Mouse (Mus musculus) gastrocnemius, postnatal 4 days (tissue): ENCODE results near the gene Cdkn2d. TPM values are rescaled to one million over a fixed set of nuclear protein-coding genes. Genes with fewer than 3 reads are reported as not detected.
"Not testable (repeated sequence)": the region's sequence is repeated elsewhere in the genome, so short reads cannot be mapped to it uniquely, and the experiment has no call there.

Source experiments
- DNase-seq, 2 experiments: peaks; one replicate each; pipeline ENCODE4 v3.0.0; 2021 to 2022; ENCODE audit warnings: low spot score in 2 of 2, mixed read lengths in 2 of 2
- total RNA-seq, 2 experiments: library from RNA; stranded (reverse); gene quantifications; 2 replicates each; pipeline ENCODE4 v1.2.3; 2021

Cdkn2d gene
- total RNA-seq, 2 experiments from 2014 or later, result 20.5 to 24.0 TPM

DNA sequence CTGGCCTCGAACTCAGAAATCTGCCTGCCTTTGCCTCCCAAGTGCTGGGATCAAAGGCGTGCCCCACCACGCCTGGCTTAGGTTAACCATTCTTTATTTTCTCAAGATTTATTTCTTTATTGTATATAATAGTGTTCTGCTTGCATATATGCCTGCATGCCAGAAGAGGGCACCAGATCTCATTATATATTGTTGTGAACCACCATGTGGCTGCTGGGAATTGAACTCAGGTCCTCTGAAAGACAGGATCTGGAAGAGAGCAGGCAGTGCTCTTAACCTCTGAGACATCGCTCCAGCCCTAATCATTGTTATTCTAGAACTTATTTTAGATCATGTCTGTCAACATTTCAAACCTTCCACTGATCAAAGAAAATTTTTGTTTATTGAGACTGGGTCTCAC lies 28.3 kb upstream of the Cdkn2d start:
- DNase-seq, result no peak

DNA sequence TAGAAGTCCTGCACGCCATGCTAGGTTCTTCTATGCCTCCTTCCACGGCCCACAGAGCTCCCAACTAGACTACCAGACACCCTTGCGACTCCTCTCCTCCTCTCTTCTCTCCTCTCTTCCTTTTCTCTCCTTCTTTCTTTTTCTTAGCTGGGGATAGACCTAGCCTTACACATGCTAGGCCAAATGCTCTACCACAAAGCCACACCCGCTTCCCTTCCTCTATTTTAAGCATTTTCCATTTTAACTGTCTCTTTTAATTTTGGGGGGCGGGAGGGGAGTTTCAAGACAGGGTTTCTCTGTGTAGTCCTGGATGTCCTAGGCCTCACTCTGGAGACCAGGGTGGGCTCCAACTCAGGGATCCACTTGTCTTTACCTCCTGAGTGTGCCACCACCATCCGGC lies 27.6 kb upstream of the Cdkn2d start:
- DNase-seq, result no peak

DNA sequence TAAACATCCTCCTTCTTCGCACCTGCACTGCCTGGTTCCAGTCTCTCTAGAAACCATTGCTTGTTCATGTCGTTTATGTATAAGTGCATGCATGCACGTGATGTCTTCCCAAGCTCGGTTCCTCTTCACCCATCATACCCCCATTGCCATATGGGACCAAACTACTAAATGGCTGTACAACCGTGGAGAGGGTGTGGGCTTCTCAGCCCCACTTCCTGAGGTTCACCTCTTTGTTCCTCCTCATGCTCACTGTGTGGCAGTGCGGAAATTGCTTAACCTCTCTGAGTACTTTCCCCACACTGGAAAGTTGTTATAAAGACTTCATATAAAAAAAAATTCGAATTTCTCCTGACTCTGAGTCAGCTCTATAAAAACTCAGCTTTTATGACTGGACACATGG lies 25.5 kb upstream of the Cdkn2d start:
- DNase-seq, result no peak

DNA sequence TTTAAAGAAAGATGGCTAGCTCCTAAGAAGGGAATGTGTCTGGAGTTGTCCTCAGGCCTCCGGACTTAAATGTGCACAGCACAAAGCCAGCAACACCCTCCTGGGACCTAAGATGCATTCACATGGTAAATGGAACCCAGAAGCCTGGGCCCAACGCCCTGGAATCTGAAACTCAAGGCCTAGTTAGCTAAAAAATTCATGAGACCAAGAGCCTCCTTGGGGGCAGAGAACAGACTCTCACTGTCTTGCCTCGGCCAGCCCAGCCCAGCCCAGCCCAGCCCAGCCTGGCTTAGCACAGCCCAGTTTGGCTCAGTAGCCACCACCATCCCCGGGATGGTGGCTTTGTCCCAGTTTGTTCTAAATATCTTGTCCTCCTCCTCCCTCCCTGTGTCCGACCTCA lies 24.2 kb upstream of the Cdkn2d start:
- peak; percentile 32 to 61 for DNase-seq

DNA sequence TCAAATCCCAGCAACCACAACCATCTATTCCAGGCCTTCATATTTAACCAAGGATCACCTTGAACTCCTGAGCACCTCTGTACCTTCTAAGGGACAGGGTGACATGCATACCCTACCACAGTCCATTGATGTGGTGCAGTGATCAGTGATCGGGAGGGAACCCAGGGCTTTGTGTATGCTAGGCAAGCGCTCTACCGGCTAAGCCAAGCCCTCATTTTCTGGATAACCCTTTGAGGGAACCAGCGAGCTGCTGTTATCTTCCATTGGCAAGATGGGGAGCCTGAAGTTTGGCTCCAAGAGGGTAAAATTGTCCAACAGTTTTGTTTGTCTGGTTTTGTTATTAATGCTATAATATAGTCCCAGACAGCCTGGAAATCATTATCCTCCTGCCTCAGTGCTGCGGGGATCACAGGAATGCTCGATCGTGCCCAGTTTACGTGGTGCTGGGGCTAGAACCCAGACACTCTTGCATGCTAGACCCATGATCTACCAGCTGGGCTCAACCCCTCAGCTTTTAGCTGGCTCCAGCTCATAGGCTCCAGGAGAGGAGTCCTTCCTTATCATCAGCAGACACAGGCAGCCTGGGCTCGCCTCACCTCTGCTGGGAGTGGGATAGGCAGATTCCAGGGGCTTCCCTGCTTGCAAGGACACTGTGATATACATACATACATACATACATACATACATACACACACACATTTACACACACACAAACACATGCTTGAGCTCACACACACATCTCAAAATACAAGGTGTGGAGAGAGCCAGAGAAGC lies 23.3 kb upstream of the Cdkn2d start:
- no peak for DNase-seq

DNA sequence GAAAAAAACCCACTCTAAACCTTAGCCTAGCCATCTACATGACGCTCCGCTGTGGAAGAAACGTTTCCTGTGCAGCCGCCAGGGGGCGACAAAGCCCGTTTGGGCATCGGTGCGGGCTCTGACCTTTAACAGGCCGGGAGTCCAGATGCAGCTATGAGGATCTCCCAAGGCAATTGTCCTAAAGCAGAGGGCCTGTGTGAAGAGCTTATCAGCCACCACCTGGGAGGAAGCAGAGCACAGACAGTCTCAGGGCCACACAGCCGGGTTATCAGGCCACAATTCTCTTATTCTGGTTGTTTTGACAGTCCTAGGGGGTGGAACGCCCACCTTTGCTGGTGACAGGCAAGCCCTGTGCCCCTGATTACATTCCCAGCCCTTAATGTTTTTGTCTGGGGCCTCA lies 22.2 kb upstream of the Cdkn2d start:
- DNase-seq, result peak; percentile 89

DNA sequence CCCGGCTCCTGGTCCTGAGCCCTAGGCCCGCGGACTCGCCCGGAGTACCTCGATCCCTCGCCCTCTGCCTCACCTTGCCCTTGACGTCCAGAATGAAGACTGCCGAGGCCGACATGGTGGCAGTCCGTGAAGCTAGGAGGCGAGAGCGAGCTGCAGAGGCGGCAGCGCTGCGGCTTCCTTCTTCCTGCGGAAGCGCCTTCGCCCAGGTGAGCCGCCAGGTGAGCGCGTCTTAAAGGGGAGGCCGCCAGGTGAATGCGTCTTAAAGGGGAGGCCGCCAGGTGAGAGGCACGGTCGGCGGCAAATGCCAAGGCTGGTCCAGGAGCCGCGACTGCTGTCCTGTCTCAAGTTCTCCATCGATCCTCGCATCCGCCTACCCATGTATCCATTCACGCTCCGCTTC lies 20.9 kb upstream of the Cdkn2d start, which contains the start of gene Ap1m2:
Ap1m2 (minus strand) TSS at position 204 of the 400 bp plus-strand sequence.
- no peak for DNase-seq

DNA sequence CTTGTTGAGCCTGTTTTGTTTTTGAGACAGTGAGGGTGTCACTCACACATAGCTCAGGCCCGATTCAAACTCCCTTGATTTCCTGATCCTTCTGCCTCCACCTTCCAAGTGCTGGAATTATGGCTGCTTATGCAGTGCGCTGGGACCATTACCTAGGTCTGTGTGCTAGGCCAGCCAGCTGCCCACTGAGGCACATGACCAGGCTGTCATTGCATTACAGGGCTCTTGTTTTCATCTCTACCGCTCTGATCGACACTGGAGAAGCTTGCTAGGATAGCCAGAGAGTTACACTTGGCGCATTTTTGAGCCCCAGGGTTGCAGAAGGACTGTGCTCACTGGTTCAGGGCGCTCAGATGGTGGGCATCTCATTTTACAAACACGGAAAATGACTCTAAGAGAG lies 20.5 kb upstream of the Cdkn2d start:
- DNase-seq, result no peak

DNA sequence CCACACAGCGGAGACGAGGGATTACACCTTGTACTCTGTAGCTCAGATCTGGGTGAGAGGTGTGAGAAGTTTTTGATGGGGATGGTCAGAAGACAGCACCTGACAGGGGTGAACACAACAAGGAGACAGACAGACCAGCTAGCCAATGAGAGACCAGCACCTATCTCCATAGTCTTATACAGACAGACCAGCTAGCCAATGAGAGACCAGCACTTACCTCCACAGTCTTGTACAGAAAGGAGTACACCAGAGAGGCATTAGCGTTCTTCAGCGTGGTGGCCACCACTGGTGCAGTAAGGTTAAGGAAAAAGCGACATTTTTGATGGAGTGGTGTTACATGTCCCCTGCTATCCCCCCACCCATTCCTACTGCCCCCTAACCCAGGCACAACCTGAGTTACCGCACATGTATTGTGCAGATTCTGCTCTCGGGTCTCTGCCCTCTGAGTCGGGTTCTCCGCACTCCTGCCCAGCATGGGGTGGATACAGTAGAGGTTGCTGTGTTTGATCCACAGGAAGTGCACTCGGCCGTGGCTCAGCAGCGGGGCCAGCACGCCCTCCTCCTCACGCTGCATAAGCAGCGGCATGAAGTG lies 18.0 kb upstream of the Cdkn2d start:
- no peak for DNase-seq

DNA sequence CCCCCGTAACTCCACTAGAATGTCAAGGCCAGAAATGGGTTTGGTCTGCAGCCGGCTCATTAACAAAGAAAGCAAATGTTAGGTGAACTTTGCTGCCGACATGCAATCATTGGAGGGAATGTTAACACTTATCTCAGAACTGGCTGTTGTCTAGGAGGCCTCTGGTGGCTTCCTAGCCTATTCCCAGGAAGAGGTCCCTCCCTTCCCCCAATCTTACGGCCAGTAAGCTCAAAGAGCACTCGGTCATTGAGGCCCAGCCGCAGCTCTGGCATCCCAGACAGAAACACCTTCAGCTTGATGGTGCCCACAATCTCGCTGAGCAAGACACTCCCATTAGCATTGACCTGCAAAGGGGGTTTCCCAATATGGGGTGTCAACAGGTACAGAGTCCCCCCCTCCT lies 13.9 kb upstream of the Cdkn2d start:
- no peak for DNase-seq

DNA sequence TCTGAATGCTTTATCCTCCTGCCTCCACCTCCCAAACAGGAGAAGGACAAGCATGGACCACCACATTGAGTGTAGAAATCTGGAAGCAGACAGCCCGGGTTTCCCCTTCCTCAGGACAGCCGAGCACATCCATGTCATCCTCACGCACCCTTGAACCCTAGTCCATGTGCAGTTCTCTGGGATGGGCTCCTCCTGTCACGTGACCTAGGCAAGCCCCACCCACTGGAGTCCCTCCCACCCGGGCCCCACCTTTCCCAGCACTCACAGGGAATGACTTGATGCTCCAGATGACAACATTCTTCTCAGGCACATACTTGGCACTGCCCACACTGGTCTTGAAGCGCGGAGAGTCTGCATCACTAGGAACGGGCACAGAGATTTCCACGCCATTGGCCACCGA lies 7.8 kb upstream of the Cdkn2d start:
- DNase-seq, result no peak

DNA sequence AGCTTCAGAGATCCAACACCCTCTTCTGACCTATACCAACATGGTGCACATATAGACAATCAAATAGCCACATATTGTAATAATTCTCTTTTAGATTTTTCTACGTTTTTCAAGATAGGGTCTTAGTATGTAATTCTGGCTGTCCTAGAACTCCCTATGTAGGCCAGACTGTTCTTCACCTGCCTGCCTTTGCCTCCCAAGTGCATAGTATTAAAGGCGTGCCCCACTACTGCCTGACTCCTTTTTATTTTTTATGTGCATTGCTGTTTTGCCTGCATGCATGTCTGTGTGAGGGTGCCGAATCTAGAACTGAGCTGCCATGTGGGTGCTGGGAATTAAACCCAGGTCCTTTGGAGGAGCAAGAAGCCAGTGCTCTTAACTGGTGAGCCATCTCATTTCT lies 1.1 kb upstream of the Cdkn2d start:
- no peak for DNase-seq

DNA sequence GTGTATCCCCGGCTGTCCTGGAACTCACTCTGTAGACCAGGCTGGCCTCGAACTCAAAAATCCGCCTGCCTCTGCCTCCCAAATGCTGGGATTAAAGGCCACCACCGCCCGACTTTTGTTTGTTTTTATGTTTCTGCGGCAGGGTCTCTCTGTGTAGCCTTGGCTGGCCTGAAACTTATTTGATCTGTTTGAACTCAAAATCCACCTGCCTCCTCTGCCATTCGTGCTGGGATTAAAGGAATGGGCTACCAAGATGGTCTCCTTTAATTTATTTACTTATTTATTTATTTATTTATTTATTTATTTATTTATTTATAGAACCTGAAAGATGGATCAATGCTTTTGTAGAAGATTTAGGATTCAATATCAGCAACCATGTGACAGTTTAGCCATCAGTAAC lies 661 bp upstream of the Cdkn2d start:
- DNase-seq, result not testable (repeated sequence)

DNA sequence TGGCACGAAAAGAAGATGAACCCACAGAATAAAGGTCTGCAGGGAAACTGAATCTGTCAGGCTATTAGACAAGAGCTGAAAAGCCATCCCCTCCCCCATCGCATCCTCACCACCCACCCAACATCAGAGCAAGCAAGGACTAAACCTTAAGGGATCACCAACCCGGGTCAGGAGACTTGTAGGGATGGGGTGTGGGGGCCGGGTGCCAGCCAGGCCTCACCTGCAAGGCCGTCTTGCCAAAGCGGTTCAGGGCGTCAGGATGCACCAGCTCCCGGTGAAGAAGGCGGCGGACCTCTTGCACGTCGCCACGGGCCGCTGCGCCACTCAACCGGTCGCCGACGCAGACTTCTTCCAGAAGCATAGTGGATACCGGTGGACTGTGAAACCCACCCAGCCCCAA lies 618 bp downstream of the Cdkn2d start:
- DNase-seq, result no peak

DNA sequence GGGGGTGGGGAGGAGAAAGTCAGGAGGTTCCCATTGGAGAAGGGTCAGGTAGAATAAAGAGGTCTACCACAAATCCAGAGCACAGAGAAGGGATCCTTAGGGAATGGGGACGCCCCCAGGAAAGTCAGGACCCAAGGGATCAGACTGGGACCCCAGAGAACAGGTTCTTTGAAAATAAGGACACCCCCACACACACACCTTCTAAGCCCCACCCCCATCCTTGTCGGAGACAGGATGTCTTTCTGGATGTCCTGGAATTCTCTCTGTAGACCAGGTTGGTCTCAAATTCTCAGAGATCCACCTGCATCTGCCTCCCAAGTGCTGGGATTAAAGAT lies 1.9 kb downstream of the Cdkn2d start:
- DNase-seq, result no peak

DNA sequence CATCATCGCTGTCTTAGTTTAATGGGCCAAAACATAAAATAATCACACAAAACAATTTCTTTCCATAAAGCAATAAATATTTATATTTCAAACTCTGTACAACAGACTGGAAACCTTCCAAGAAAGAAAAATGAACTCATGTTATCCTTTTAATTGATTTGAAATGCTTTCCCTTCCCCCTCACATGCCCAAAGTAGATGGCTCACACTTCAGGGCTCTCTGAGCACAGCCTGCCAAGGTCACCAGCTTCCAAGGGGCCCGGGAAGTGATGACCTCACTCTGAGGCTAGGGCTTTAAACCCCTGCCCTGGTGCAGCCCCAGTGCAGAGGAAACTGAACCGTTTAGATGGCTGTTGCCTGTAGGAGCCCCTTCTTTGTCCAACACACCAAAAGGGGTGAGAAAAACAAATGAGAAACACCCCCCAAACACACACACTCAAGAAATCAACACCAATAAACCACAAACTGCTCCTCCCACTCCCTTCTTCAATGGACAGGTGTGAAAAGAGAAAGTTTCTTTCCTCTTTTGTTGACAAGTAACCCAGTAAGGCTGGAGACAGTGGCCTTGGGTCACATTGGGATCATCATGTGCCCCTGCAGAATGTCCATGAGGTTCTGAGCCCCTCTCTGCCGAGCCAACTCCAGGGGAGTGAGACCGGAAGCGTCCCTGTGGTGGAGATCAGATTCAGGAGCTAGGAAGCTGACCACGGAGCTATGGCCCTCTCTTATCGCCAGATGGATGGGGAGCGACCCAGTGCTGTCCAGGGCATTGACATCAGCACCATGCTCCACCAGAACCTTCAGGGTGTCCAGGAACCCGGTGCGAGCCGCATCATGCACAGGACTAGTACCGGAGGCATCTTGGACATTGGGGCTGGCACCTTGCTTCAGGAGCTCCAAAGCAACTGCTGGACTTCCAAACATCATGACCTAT lies 2.5 kb downstream of the Cdkn2d start:
- no peak for DNase-seq

DNA sequence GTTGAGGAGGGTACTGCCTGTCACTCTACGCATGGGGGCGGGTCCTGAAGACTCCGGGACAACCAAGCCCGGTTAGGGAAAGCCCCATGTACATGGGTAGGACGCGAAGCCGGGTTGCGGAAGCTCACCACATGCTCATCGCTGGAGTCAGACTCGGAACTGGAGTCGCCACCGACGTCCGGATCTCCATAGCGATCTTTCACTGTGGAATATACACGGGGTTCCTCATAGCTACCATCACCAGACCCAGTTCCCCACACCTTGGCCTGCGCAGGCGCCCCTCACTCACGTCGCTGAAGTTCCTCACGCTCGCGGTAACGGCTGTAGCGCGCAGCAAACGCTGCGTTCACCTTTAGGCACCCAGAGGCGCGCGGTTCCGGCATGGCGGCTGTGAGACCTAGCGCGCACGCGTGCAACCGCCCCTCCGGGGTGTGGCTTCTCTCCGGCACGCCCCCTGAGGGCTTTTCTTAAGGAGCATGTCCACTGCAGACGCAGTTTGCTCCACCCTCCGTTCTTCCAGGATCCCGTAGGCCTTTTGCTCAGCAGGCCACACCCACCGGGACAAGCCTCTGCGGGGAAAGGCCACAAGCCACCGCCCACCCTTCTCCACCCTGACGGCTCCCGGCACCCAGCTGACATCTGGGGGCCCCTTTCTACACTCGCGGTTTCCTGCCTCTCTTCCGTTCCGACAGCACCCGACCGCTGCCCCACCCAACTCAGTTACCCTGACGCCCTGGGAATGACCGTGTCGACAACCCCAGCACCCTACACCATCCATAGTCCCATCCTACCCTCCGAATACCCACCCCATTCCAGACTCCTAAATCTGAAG lies 3.4 kb downstream of the Cdkn2d start, which contains the start of gene Kri1:
Kri1 (minus strand) TSS at position 399 of the 832 bp plus-strand sequence.
- DNase-seq, result peak; percentile 94 to 97

DNA sequence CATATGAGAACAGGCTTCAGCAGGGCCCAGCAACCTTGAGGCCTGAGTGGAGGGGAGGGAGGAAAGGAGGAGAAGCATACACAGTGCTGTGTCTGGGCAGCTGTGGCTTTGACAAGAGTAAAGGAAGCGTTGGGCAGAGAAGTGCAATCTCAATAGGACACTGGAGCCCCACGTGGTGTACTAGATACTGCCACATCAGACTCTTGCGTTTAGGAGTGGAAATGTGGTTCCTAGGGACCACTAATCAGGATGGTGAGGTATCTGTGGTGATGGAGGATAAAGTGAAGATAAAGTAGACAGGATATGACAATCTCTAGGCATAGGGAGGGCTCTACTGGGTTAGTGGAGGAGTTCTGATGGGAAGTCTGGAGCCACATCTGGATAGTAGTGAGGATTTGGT lies 4.5 kb downstream of the Cdkn2d start:
- no peak for DNase-seq

DNA sequence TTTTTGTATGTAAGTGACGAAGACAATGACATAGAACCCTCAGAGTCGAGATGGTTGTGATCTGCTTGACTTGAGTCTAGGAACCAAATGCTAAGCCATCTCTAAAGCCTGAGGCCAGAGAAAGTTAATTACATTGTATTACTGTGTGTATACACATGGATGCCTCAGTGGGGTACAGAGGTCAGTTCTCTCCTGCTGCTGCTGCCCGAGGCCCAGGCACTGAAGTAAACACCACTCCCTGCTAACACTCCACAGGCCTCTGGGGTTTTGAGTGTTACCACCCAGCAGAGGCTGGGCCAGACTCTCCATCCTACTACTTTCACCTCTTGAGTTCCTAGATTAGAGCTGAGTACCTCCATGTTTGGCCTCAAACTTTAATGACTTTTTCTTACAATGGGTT lies 7.2 kb downstream of the Cdkn2d start:
- DNase-seq, result no peak

DNA sequence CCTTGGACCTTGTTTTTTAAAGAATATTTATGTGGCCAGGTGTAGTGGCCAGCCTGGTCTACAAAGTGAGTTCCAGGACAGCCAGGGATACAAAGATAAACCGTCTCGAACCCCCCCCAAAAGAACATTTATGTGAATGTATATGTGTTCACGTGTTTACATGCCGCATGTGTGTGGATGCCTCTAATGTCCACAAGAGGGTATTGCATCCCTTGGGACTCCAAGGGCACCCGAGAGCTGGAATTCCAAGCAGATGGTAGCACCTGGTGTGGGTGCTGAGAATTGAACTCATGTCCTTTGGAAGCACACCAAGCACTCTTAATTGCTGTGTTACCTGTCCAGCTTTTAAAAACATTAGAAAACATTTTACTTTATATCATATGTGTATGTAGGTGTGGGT lies 7.6 kb downstream of the Cdkn2d start:
- no peak for DNase-seq

DNA sequence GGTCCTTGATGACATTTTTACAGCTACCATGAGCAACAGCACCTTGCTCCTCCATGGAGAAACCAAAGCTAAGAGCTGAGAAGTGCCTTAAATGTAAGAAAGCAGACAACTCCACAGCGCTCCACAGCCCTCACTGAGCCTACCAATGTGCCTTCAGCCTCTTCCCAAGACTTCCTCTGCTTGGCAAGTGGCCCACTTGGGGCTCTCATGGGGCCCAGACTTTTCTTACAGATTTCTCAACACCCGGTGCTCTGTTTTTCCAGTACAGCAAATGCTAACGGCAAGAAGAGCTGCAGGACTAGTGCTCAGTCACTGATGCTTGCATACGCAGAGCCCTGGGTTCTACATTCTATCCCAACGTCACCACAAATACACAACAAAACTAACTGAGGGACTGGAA lies 13.4 kb downstream of the Cdkn2d start:
- DNase-seq, result no peak
